Mouse (Mus musculus) left cerebral cortex, adult 8-10 months (tissue): Measurements from ENCODE around the gene Adgrl1. TPM values are rescaled to one million over a fixed set of nuclear protein-coding genes. Genes with fewer than 3 reads are reported as not detected.

ENCODE experiments used
- DNase-seq, 2 experiments: peaks; one replicate each; pipeline ENCODE4 v3.0.0; 2022; ENCODE audit warnings: low spot score in 2 of 2
- total RNA-seq, 4 experiments: library from RNA; stranded (reverse); gene quantifications; 2 replicates each; pipeline ENCODE4 v1.2.4; 2022

Adgrl1 gene
- total RNA-seq, 4 experiments from 2014 or later: 330 to 370 (median 359) TPM

- no peak for DNase-seq
Measured at GRCm38 (mm10) chr8:83901566-83902485, 1.9 kb downstream of the Adgrl1 start.

- no peak for DNase-seq
Measured at GRCm38 (mm10) chr8:83902961-83903666, 3.2 kb downstream of the Adgrl1 start.

- DNase-seq: no peak
Measured at GRCm38 (mm10) chr8:83908583-83908982, 8.7 kb downstream of the Adgrl1 start.

- peak in 1 of 2 experiments; percentile 66 for DNase-seq
Measured at GRCm38 (mm10) chr8:83909311-83909710, 9.4 kb downstream of the Adgrl1 start.

- DNase-seq: no peak
Measured at GRCm38 (mm10) chr8:83911809-83912731, 12.2 kb downstream of the Adgrl1 start.

GRCm38 (mm10) chr8:83914232-83914631, 14.3 kb downstream of the Adgrl1 start:
- DNase-seq: no peak

GRCm38 (mm10) chr8:83914860-83915259, 15.0 kb downstream of the Adgrl1 start:
- no peak for DNase-seq

GRCm38 (mm10) chr8:83916015-83916414, 16.1 kb downstream of the Adgrl1 start:
- DNase-seq: peak in 1 of 2 experiments; percentile 66

GRCm38 (mm10) chr8:83917566-83917965, 17.7 kb downstream of the Adgrl1 start:
- no peak for DNase-seq

- peak; percentile 62 to 72 for DNase-seq
Measured at GRCm38 (mm10) chr8:83921558-83921957, 21.7 kb downstream of the Adgrl1 start.

- no peak for DNase-seq
Measured at GRCm38 (mm10) chr8:83922727-83923126, 22.8 kb downstream of the Adgrl1 start.

GRCm38 (mm10) chr8:83924585-83924984, 24.7 kb downstream of the Adgrl1 start:
- no peak for DNase-seq

- no peak for DNase-seq
Measured at GRCm38 (mm10) chr8:83926266-83926665, 26.4 kb downstream of the Adgrl1 start.

- no peak for DNase-seq
Measured at GRCm38 (mm10) chr8:83934222-83934621, 34.3 kb downstream of the Adgrl1 start.

GRCm38 (mm10) chr8:83934994-83935393, 35.1 kb downstream of the Adgrl1 start:
- no peak for DNase-seq

- no peak for DNase-seq
Measured at GRCm38 (mm10) chr8:83935435-83935834, 35.5 kb downstream of the Adgrl1 start.

GRCm38 (mm10) chr8:83937645-83938044, 37.7 kb downstream of the Adgrl1 start:
- DNase-seq: no peak

GRCm38 (mm10) chr8:83938330-83938729, 38.4 kb downstream of the Adgrl1 start:
- no peak for DNase-seq

- DNase-seq: peak in 1 of 2 experiments; percentile 5
Measured at GRCm38 (mm10) chr8:83941066-83941677, 41.3 kb downstream of the Adgrl1 start.

GRCm38 (mm10) chr8:83942446-83942845, 42.5 kb downstream of the Adgrl1 start:
- no peak for DNase-seq

GRCm38 (mm10) chr8:83945540-83945939, 45.6 kb downstream of the Adgrl1 start:
- no peak for DNase-seq
